Mouse (Mus musculus) mesoderm, embryonic 11.5 days (tissue): ENCODE results near the gene Gm49711.
A peak's percentile ranks its signal among the peaks of the same experiment; 100 is the strongest.
"Not testable (repeated sequence)": the region's sequence is repeated elsewhere in the genome, so short reads cannot be mapped to it uniquely, and the experiment has no call there.

Source experiments
- DNase-seq: peaks from one replicate; pipeline ENCODE4 v3.0.0-alpha.2; 2012; ENCODE audit warnings: low read depth, low spot score

The Gm49711 gene

GRCm38 (mm10) chr16:92179306-92179705 lies 121.2 kb downstream of the Gm49711 start:
- DNase-seq: no peak

GRCm38 (mm10) chr16:92183477-92183876 lies 125.4 kb downstream of the Gm49711 start:
- no peak for DNase-seq

GRCm38 (mm10) chr16:92190603-92191002 lies 132.5 kb downstream of the Gm49711 start:
- no peak for DNase-seq

- DNase-seq: no peak
Observed at GRCm38 (mm10) chr16:92195094-92195493, 137.0 kb downstream of the Gm49711 start.

- DNase-seq: no peak
Observed at GRCm38 (mm10) chr16:92196741-92197331, 138.7 kb downstream of the Gm49711 start.

GRCm38 (mm10) chr16:92200615-92201014 lies 142.5 kb downstream of the Gm49711 start:
- peak; percentile 56 for DNase-seq

- DNase-seq: no peak
Observed at GRCm38 (mm10) chr16:92203599-92203998, 145.5 kb downstream of the Gm49711 start.

GRCm38 (mm10) chr16:92209291-92209781 lies 151.2 kb downstream of the Gm49711 start:
- no peak for DNase-seq

- not testable (repeated sequence) for DNase-seq
Observed at GRCm38 (mm10) chr16:92210316-92210715, 152.2 kb downstream of the Gm49711 start.

GRCm38 (mm10) chr16:92213911-92214310 lies 155.8 kb downstream of the Gm49711 start:
- not testable (repeated sequence) for DNase-seq

- no peak for DNase-seq
Observed at GRCm38 (mm10) chr16:92215599-92216390, 157.7 kb downstream of the Gm49711 start.

GRCm38 (mm10) chr16:92220754-92221153 lies 162.6 kb downstream of the Gm49711 start:
- DNase-seq: no peak

- DNase-seq: no peak
Observed at GRCm38 (mm10) chr16:92228332-92228919, 170.3 kb downstream of the Gm49711 start.

GRCm38 (mm10) chr16:92230476-92230931 lies 172.4 kb downstream of the Gm49711 start:
- no peak for DNase-seq

- DNase-seq: no peak
Observed at GRCm38 (mm10) chr16:92234530-92234929, 176.4 kb downstream of the Gm49711 start.

GRCm38 (mm10) chr16:92235222-92235621 lies 177.1 kb downstream of the Gm49711 start:
- DNase-seq: no peak
